Mouse (Mus musculus) heart, postnatal 25 days (tissue): ENCODE data around the gene Entr1. TPM values are rescaled to one million over a fixed set of nuclear protein-coding genes. Genes with fewer than 3 reads are reported as not detected.
"Not testable (repeated sequence)": the region's sequence is repeated elsewhere in the genome, so short reads cannot be mapped to it uniquely, and the experiment has no call there.

Experiments used
- DNase-seq: peaks from one replicate; pipeline ENCODE4 v3.0.0; 2022; ENCODE audit warnings: low spot score
- intact Hi-C: fragments of 180-260 bp; cut with DNase I; formaldehyde crosslinking; loops from one replicate; pipeline ENCODE4 v1.15.1; 2025
- total RNA-seq, 2 experiments: library from RNA; stranded (reverse); gene quantifications; 2 replicates each; pipeline ENCODE4 v1.2.3; 2021

Gene Entr1
- total RNA-seq, 2 experiments from 2014 or later, result 49.1 to 50.1 TPM

- no peak for DNase-seq
- intact Hi-C loops, result no loop called here
Observed at GRCm38 (mm10) chr2:26391617-26392016, 2.5 kb upstream of the Entr1 start.

GRCm38 (mm10) chr2:26390954-26391353, 1.8 kb upstream of the Entr1 start:
- DNase-seq, result no peak
- intact Hi-C loops, result no loop called here

- intact Hi-C loops, result loop anchor here (1.0 kb wide), 1 partner anchor 36 kb away; the partner anchor contains the start of gene Dnlz
- no peak for DNase-seq
Observed at GRCm38 (mm10) chr2:26388682-26389153, 398 bp downstream of the Entr1 start.

GRCm38 (mm10) chr2:26387713-26388112, 1.4 kb downstream of the Entr1 start:
- intact Hi-C loops, result no loop called here
- DNase-seq, result no peak

GRCm38 (mm10) chr2:26380871-26381270, 8.2 kb downstream of the Entr1 start:
- intact Hi-C loops, DNase-seq: not testable (repeated sequence)

- intact Hi-C loops, result no loop called here
- DNase-seq, result peak; percentile 60
Observed at GRCm38 (mm10) chr2:26380131-26380771, 8.9 kb downstream of the Entr1 start, which contains the start of gene Snapc4. TSS of gene Snapc4 (minus strand) at chr2:26380653.

GRCm38 (mm10) chr2:26372396-26372795, 16.7 kb downstream of the Entr1 start:
- DNase-seq, result no peak
- intact Hi-C loops, result no loop called here

- intact Hi-C loops, result no loop called here
- no peak for DNase-seq
Observed at GRCm38 (mm10) chr2:26368572-26368971, 20.5 kb downstream of the Entr1 start.

- no peak for DNase-seq
- intact Hi-C loops, result no loop called here
Observed at GRCm38 (mm10) chr2:26367911-26368310, 21.2 kb downstream of the Entr1 start.

GRCm38 (mm10) chr2:26364738-26365465, 24.2 kb downstream of the Entr1 start:
- peak; percentile 64 for DNase-seq
- intact Hi-C loops, result no loop called here

GRCm38 (mm10) chr2:26363481-26363880, 25.6 kb downstream of the Entr1 start:
- DNase-seq, result no peak
- intact Hi-C loops, result no loop called here

GRCm38 (mm10) chr2:26362991-26363390, 26.1 kb downstream of the Entr1 start:
- no peak for DNase-seq
- intact Hi-C loops, result no loop called here

- no peak for DNase-seq
Observed at GRCm38 (mm10) chr2:26360772-26361171, 28.3 kb downstream of the Entr1 start, which contains the start of gene Card9. TSS of gene Card9 (minus strand) at chr2:26360918.

GRCm38 (mm10) chr2:26359983-26360382, 29.1 kb downstream of the Entr1 start:
- no peak for DNase-seq
- intact Hi-C loops, result no loop called here

More at GRCm38 (mm10) chr2:26360772-26361171, 28.3 kb downstream of the Entr1 start, which contains the start of gene Card9:
- intact Hi-C loops, result no loop called here

GRCm38 (mm10) chr2:26358667-26359320, 30.3 kb downstream of the Entr1 start:
- no peak for DNase-seq
- intact Hi-C loops, result no loop called here

GRCm38 (mm10) chr2:26357484-26357883, 31.6 kb downstream of the Entr1 start:
- intact Hi-C loops, result no loop called here
- DNase-seq, result no peak

- intact Hi-C loops, result no loop called here
- DNase-seq, result no peak
Observed at GRCm38 (mm10) chr2:26356678-26357077, 32.4 kb downstream of the Entr1 start.

- intact Hi-C loops, result no loop called here
- DNase-seq, result no peak
Observed at GRCm38 (mm10) chr2:26356231-26356630, 32.9 kb downstream of the Entr1 start.

GRCm38 (mm10) chr2:26354401-26354800, 34.7 kb downstream of the Entr1 start:
- intact Hi-C loops, result loop anchor here (2.0 kb wide), 1 partner anchor 54 kb away; no protein-coding TSS in a partner anchor
- no peak for DNase-seq
